Mouse (Mus musculus) E14TG2a.4 (cell line): ENCODE results near the gene Ak9.
A peak's percentile ranks its signal among the peaks of the same experiment; 100 is the strongest.

Experiments
- H3K27me3 ChIP-seq: 2 replicates; pipeline ENCODE4 v1.6.1; 2014; ENCODE audit warnings: low read length, control low read depth; ENCODE audit not compliant: insufficient read depth
- H3K36me3 ChIP-seq: 2 replicates; pipeline ENCODE4 v1.6.1; 2014; ENCODE audit warnings: low read length, control low read depth; ENCODE audit not compliant: insufficient read depth
- H3K4me1 ChIP-seq: replicated peaks from 2 replicates; pipeline ENCODE4 v1.6.1; 2014; ENCODE audit warnings: low read depth, low read length, control low read depth
- H3K4me3 ChIP-seq: replicated peaks from 2 replicates; pipeline ENCODE4 v1.5.1; 2014; ENCODE audit warnings: mild to moderate bottlenecking, low read length
- H3K9me3 ChIP-seq: 2 replicates; pipeline ENCODE4 v1.6.1; 2014; ENCODE audit warnings: low read length, control low read depth
- CTCF ChIP-seq: conservative IDR thresholded peaks from 2 replicates; pipeline ENCODE4 v1.5.1; 2014; ENCODE audit warnings: low read length
- NANOG ChIP-seq: IDR thresholded peaks from 2 replicates; pipeline ENCODE4 v1.6.1; 2014; ENCODE audit warnings: borderline replicate concordance, low read length, mixed read lengths
- POU5F1 ChIP-seq: IDR thresholded peaks from 2 replicates; pipeline ENCODE4 v1.6.1; 2014; ENCODE audit warnings: low read length, borderline replicate concordance

The Ak9 gene

GRCm38 (mm10) chr10:41480938-41481880 lies 177.4 kb downstream of the Ak9 start:
- peaks cover 62% of the 10 kb centered on the region for H3K4me1 ChIP-seq
- TF ChIP-seq NANOG (no peak), CTCF (no peak), POU5F1 (no peak)
- peaks cover 79% of the 10 kb centered on the region for H3K36me3 ChIP-seq
- H3K4me3 ChIP-seq: peak overlapping the region; percentile 71
- no peaks in the 10 kb centered on the region for H3K27me3 ChIP-seq
- no peaks in the 10 kb centered on the region for H3K9me3 ChIP-seq

DNA sequence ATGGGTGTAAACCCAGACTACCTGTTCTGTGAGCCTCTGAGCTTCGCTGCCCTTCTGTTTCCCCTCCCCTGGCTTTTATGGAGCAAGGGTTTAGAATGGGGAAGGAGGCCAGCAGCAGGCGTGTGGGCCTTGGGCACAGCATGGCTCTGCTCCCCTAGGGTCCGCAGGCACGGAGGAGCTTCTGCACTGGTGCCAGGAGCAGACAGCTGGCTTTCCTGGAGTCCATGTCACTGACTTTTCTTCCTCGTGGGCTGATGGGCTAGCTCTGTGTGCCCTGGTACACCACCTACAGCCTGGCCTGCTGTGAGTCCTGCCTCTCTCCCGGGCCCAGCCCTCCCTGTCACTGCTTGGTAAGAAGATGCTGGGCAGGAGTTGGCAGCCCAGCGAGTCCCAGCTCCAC lies 178.7 kb downstream of the Ak9 start:
- no peaks in the 10 kb centered on the region for H3K9me3 ChIP-seq
- H3K4me1 ChIP-seq: peaks cover 62% of the 10 kb centered on the region
- TF ChIP-seq CTCF: no peak
- peaks cover 91% of the 10 kb centered on the region for H3K36me3 ChIP-seq
- no peak overlapping the region for H3K4me3 ChIP-seq
- no peaks in the 10 kb centered on the region for H3K27me3 ChIP-seq
